Mouse (Mus musculus) frontal cortex, postnatal 36 days (tissue): ENCODE measurements at regions not wholly inside any gene's neighbourhood (a gene's known extent, or its start where the extent isn't known, plus 50 kb on each side); places are given as distances from the start of the nearest gene placed in this dataset.

Source experiments
- DNase-seq, 2 experiments: peaks; one replicate each; pipeline ENCODE4 v3.0.0; 2022; ENCODE audit warnings: low spot score in 2 of 2

- DNase-seq, result no peak
These were observed 52.2 kb upstream of the Foxo6 start for GRCm38 (mm10) chr4:120339371-120339770.

- DNase-seq, result no peak
These were observed 53.5 kb upstream of the Foxo6 start for GRCm38 (mm10) chr4:120340686-120341085.

GRCm38 (mm10) chr4:120341933-120342332 is 54.8 kb upstream of the Foxo6 start:
- DNase-seq, result no peak

GRCm38 (mm10) chr4:120342658-120343057 is 55.5 kb upstream of the Foxo6 start:
- no peak for DNase-seq

GRCm38 (mm10) chr4:120345676-120346465 is 58.7 kb upstream of the Foxo6 start:
- no peak for DNase-seq

GRCm38 (mm10) chr4:120349841-120350240 is 55.2 kb upstream of the Scmh1 start:
- DNase-seq, result no peak

- peak in 1 of 2 experiments; percentile 40 for DNase-seq
These were observed 51.3 kb upstream of the Scmh1 start for GRCm38 (mm10) chr4:120353784-120354183.
